ENCODE assay signal across 8 mouse cellular contexts in genomic region chr4:31824518-31825437, GRCm38 (mm10).
DNase-seq lines count a peak whose midpoint lies in the region; ATAC-seq lines count a peak whose summit lies in the region.

No protein-coding gene starts in this region.

- H3K9me3 ChIP-seq in heart, embryonic 15.5 days (replicated peaks): no peaks in the 10 kb centered on the region
- no peaks in the 10 kb centered on the region for H3K9me3 ChIP-seq in limb, embryonic 12.5 days

- ATAC-seq in heart, embryonic 15.5 days (replicated peaks; ENCODE audit: insufficient number of reproducible peaks, insufficient read depth, low FRiP score, low read depth): no peak
- no peak for ATAC-seq in limb, embryonic 12.5 days (ENCODE audit: insufficient number of reproducible peaks, insufficient read depth, low FRiP score, low TSS enrichment, low read depth)

- H3K27me3 ChIP-seq in heart, embryonic 15.5 days: no peaks in the 10 kb centered on the region
- H3K27me3 ChIP-seq in limb, embryonic 12.5 days: no peaks in the 10 kb centered on the region

- WGBS in heart, embryonic 15.5 days: 41% methylated on average over 14 of the region's 14 CpGs
- WGBS in limb, embryonic 12.5 days: 23% methylated on average over 14 of the region's 14 CpGs

- H3K4me2 ChIP-seq in heart, embryonic 15.5 days: peak overlapping the region; percentile 66
- peak overlapping the region; percentile 73 for H3K4me2 ChIP-seq in limb, embryonic 12.5 days

- H3K9ac ChIP-seq in heart, embryonic 15.5 days: no peak overlapping the region
- peak overlapping the region; percentile 52 for H3K9ac ChIP-seq in limb, embryonic 12.5 days (replicated peaks)

- DNase-seq in embryo, embryonic 10 days (ENCODE audit: low spot score): peak; percentile 41
- DNase-seq in embryo, embryonic 9.5 days (ENCODE audit: extremely low spot score): no peak
- DNase-seq in ES-CJ7 (ENCODE audit: low read depth, low spot score): peak; percentile 20
- no peak for DNase-seq in urinary bladder, adult 2 months (ENCODE audit: low spot score)
- no peak for DNase-seq in adrenal gland, postnatal 10 days
- DNase-seq in layer of hippocampus, postnatal 25 days (ENCODE audit: extremely low spot score in 1 of 2, low spot score in 1 of 2): no peak

- H3K4me3 ChIP-seq in heart, embryonic 15.5 days: peak overlapping the region; percentile 32
- peak overlapping the region; percentile 38 for H3K4me3 ChIP-seq in limb, embryonic 12.5 days (replicated peaks)

- H3K4me1 ChIP-seq in heart, embryonic 15.5 days (replicated peaks): peaks cover 16% of the 10 kb centered on the region
- peaks cover 34% of the 10 kb centered on the region for H3K4me1 ChIP-seq in limb, embryonic 12.5 days (replicated peaks)

- no peak overlapping the region for H3K27ac ChIP-seq in heart, embryonic 15.5 days
- peak overlapping the region; percentile 72 for H3K27ac ChIP-seq in limb, embryonic 12.5 days

- H3K36me3 ChIP-seq in heart, embryonic 15.5 days: no peaks in the 10 kb centered on the region
- no peaks in the 10 kb centered on the region for H3K36me3 ChIP-seq in limb, embryonic 12.5 days

Comparison
In these comparisons a context has a peak if more than half of its experiments do, and no peak if none do; other contexts are left out.
1. DNase-seq: peak in embryo, embryonic 10 days (single experiment) and ES-CJ7 (single experiment); none in embryo, embryonic 9.5 days (single experiment), urinary bladder, adult 2 months (single experiment), adrenal gland, postnatal 10 days (single experiment) and layer of hippocampus, postnatal 25 days (0 of 2).